Mouse (Mus musculus): ENCODE measurements around the gene Ppp2ca.
A peak's percentile ranks its signal among the peaks of the same experiment; 100 is the strongest.
"Not testable (repeated sequence)": the region's sequence is repeated elsewhere in the genome, so short reads cannot be mapped to it uniquely, and the experiment has no call there.

Gene Ppp2ca

GRCm38 (mm10) chr11:52130451-52131068, 32.1 kb downstream of the Ppp2ca start:
- no peak for DNase-seq (ENCODE audit: low read depth)

DNA sequence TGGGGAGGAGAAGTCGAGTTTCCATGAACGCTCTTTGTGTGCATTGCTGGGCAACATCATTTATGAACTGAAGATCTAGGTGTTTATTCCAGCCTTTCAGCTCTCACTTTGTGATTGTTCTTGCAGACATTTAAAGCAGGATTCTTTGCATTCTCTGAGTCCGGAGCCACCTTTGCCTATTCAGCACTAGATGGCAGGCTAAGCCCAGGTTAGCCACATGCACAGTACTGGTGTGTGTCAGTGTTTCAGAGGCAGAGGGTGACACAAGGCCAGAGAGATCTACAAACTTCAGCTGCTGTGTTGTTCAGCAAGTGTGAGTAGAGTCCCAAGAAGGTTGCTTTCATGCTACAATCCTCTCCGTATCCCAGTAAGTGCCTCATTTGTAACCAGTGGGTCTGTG, 45.2 kb downstream of the Ppp2ca start:
- DNase-seq (ENCODE audit: low read depth), result peak; percentile 58

- not testable (repeated sequence) for DNase-seq (ENCODE audit: low read depth)
Measured at GRCm38 (mm10) chr11:52145428-52145827, 46.9 kb downstream of the Ppp2ca start, which contains the start of gene Olfr1373. Olfr1373 (minus strand) TSS chr11:52145528.

- DNase-seq (ENCODE audit: low read depth), result no peak
Measured at GRCm38 (mm10) chr11:52163926-52164325, 65.4 kb downstream of the Ppp2ca start.

- DNase-seq (ENCODE audit: low read depth), result peak; percentile 30
Measured at GRCm38 (mm10) chr11:52167126-52167525, 68.6 kb downstream of the Ppp2ca start.

DNA sequence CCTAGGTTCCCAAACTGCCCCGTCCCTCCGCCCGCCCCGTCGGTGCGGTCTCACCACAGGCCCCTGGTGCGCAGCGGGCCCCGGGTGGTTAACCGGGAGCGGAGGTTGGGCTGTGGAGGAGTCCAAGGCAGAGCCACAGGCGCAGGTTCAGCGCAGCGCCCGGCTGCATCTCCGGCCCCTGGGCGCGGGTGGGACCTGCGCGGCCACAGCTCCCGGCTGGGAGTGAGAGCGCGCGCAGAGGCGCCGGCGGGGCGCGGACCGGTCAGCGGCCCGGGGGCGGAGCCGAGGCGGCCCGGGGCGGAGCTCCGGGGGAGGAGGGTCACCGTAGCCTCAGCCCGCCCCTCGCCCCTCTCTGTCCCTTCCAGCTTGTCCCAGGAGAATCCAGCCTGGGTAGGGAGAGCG, 69.4 kb downstream of the Ppp2ca start:
- DNase-seq (ENCODE audit: low read depth), result not testable (repeated sequence)

DNA sequence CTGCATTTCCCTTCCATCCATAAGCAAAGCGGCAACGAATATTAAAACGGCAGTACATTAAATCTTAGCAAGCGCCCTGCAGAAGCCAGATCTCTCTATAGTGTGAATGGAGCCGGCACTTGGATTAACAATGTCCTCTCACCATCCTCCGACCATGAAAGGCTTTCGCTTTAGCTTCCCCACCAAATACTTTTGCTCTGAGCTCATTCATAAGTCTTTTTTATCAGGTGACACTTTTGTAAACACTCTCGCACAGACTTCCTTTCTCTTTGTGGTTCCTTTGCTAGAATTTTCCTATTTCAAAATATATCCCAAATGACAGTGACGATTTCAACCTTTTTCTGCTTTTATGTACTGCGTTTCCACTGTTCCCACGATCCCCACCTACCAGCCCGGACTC, 70.0 kb downstream of the Ppp2ca start:
- peak; percentile 42 for DNase-seq (ENCODE audit: low read depth)
